ENCODE assay signal across 21 mouse cellular contexts in genomic region chr2:105913655-105914366, GRCm38 (mm10). TPM values are rescaled to one million over a fixed set of nuclear protein-coding genes. Genes with fewer than 3 reads are reported as not detected.
DNase-seq lines count a peak whose midpoint lies in the region; ATAC-seq lines count a peak whose summit lies in the region.
"Had no signal": no experiment of that assay in that cellular context is flagged by ENCODE, and none has a peak within 500 bp of the region (broad histone marks: within the 10 kb centered on the region; RNA-seq: fewer than 3 reads in every experiment).

No protein-coding gene starts in this region.

- peak; percentile 52; the same call in 1 of the 2 replicates for ATAC-seq in hindbrain, embryonic 13.5 days (ENCODE audit: low FRiP score)
- peak; percentile 82 for ATAC-seq in midbrain, embryonic 15.5 days (replicated peaks)
- ATAC-seq: intestine, embryonic 16.5 days; liver, postnatal 0 days had no signal

- H3K9ac ChIP-seq in hindbrain, embryonic 13.5 days, result no peak overlapping the region
- no peak overlapping the region for H3K9ac ChIP-seq in midbrain, embryonic 15.5 days
- H3K9ac ChIP-seq: embryonic facial prominence, embryonic 15.5 days; heart, embryonic 13.5 days; liver, postnatal 0 days had no signal

- H3K4me1 ChIP-seq in hindbrain, embryonic 13.5 days (replicated peaks), result peaks cover 8% of the 10 kb centered on the region; the same call in 1 of the 2 replicates
- H3K4me1 ChIP-seq in midbrain, embryonic 15.5 days, result peaks cover 11% of the 10 kb centered on the region; the same call in 1 of the 2 replicates
- H3K4me1 ChIP-seq: embryonic facial prominence, embryonic 15.5 days; heart, embryonic 13.5 days had no signal

- WGBS in hindbrain, embryonic 13.5 days, result 43% methylated on average over 6 of the region's 6 CpGs
- 26% methylated on average over 6 of the region's 6 CpGs for WGBS in midbrain, embryonic 15.5 days

- no peaks in the 10 kb centered on the region for H3K27me3 ChIP-seq in hindbrain, embryonic 13.5 days
- H3K27me3 ChIP-seq in midbrain, embryonic 15.5 days (replicated peaks), result no peaks in the 10 kb centered on the region
- H3K27me3 ChIP-seq: embryonic facial prominence, embryonic 15.5 days; heart, embryonic 13.5 days had no signal

- 0 out of 2 replicates have a peak overlapping the region, but pooled peaks have one; percentile 48 for H3K27ac ChIP-seq in hindbrain, embryonic 13.5 days
- no peak overlapping the region for H3K27ac ChIP-seq in midbrain, embryonic 15.5 days
- H3K27ac ChIP-seq: embryonic facial prominence, embryonic 15.5 days; gastrocnemius, adult 2 months; heart, embryonic 13.5 days had no signal

- H3K9me3 ChIP-seq in hindbrain, embryonic 13.5 days, result no peaks in the 10 kb centered on the region
- H3K9me3 ChIP-seq in midbrain, embryonic 15.5 days, result no peaks in the 10 kb centered on the region
- H3K9me3 ChIP-seq: embryonic facial prominence, embryonic 15.5 days; heart, embryonic 13.5 days had no signal

- peak; percentile 18 to 43 for DNase-seq in cerebellum, postnatal 14 days
- no peak for DNase-seq in cerebellum, adult 11-12 months
- DNase-seq in Muller cell, postnatal 12 days (ENCODE audit: inconsistent ontology term), result peak; percentile 24
- no peak for DNase-seq in adrenal gland, adult (ENCODE audit: inconsistent age in 2 of 2, low spot score in 1 of 2)
- DNase-seq in adipocyte (ENCODE audit: low spot score), result no peak
- DNase-seq in spleen, adult 18-20 months, result no peak
- DNase-seq: adrenal gland, adult 8-10 months; cerebellum, adult 18-20 months; gastrocnemius, adult 2 months; heart, adult 11 months; heart, postnatal 36 days; kidney, postnatal 10 days; liver, postnatal 0 days; lung, postnatal 14 days; right cerebral cortex, postnatal 25 days; thymus, postnatal 14 days had no signal

- H3K36me3 ChIP-seq in hindbrain, embryonic 13.5 days, result peaks cover 9% of the 10 kb centered on the region
- H3K36me3 ChIP-seq in midbrain, embryonic 15.5 days (replicated peaks), result no peaks in the 10 kb centered on the region

- H3K4me2 ChIP-seq in hindbrain, embryonic 13.5 days, result no peak overlapping the region
- peak overlapping the region; percentile 9; the same call in 1 of the 2 replicates for H3K4me2 ChIP-seq in midbrain, embryonic 15.5 days
- H3K4me2 ChIP-seq: embryonic facial prominence, embryonic 15.5 days; heart, embryonic 13.5 days had no signal

- no peak overlapping the region for H3K4me3 ChIP-seq in hindbrain, embryonic 13.5 days
- H3K4me3 ChIP-seq in midbrain, embryonic 15.5 days, result no peak overlapping the region
- H3K4me3 ChIP-seq: embryonic facial prominence, embryonic 15.5 days; gastrocnemius, adult 2 months; heart, embryonic 13.5 days had no signal

RNA-seq across cellular contexts. Expression of gene Immp1l, which starts 9.4 kb away (rescaled TPM):
- polyA plus RNA-seq in hindbrain, embryonic 13.5 days (2015; fragmentation: Nextera tagmentation; extraction: Ambion mirVana), result 106 and 115 TPM in 2 replicates
- 82.6 and 86.3 TPM in 2 replicates for polyA plus RNA-seq in midbrain, embryonic 15.5 days (2015; fragmentation: Nextera tagmentation; extraction: Ambion mirVana)

RNA-seq across cellular contexts. Expression of gene Elp4, which starts 9.4 kb away (rescaled TPM):
- 37.5 and 43.0 TPM in 2 replicates for polyA plus RNA-seq in hindbrain, embryonic 13.5 days (2015; fragmentation: Nextera tagmentation; extraction: Ambion mirVana)
- 33.3 and 34.4 TPM in 2 replicates for polyA plus RNA-seq in midbrain, embryonic 15.5 days (2015; fragmentation: Nextera tagmentation; extraction: Ambion mirVana)

Comparison
In these comparisons a context has a peak if more than half of its experiments do, and no peak if none do; other contexts are left out.
1. DNase-seq: peak in cerebellum, postnatal 14 days (2 of 2) and Muller cell, postnatal 12 days (single experiment); none in cerebellum, adult 11-12 months (single experiment), adrenal gland, adult (0 of 2), adipocyte (single experiment) and spleen, adult 18-20 months (0 of 2).